Mouse (Mus musculus) hindbrain, postnatal 0 days (tissue): ENCODE data around the gene Pax9. TPM values are rescaled to one million over a fixed set of nuclear protein-coding genes. Genes with fewer than 3 reads are reported as not detected.
A peak's percentile ranks its signal among the peaks of the same experiment; 100 is the strongest.

ENCODE experiments used
- ATAC-seq: fragments of 200-750 bp; cut with Nextera tagmentation; 2 replicates; pipeline ENCODE4 v1.8.0; 2017; ENCODE audit warnings: mild to moderate bottlenecking, moderate TSS enrichment, moderate library complexity
- DNase-seq: peaks from one replicate; pipeline ENCODE4 v3.0.0-alpha.2; 2015; ENCODE audit warnings: low spot score
- H3K27ac ChIP-seq: fragments of 300-500 bp; sonication (generic); 2 replicates; pipeline ENCODE4 v1.5.1; 2014; ENCODE audit warnings: mild to moderate bottlenecking
- H3K27me3 ChIP-seq: fragments of 300-500 bp; sonication (generic); 2 replicates; pipeline ENCODE4 v1.6.1; 2014; ENCODE audit warnings: low read length, mixed read lengths; ENCODE audit not compliant: insufficient read depth
- H3K36me3 ChIP-seq: fragments of 300-500 bp; sonication (generic); 2 replicates; pipeline ENCODE4 v1.6.1; 2014; ENCODE audit warnings: low read length, mixed read lengths; ENCODE audit not compliant: insufficient read depth
- H3K4me1 ChIP-seq: fragments of 300-500 bp; sonication (generic); 2 replicates; pipeline ENCODE4 v1.6.1; 2014; ENCODE audit warnings: antibody characterized with exemption, low read length, mixed read lengths; ENCODE audit not compliant: insufficient read depth
- H3K4me2 ChIP-seq: fragments of 300-500 bp; sonication (generic); 2 replicates; pipeline ENCODE4 v1.6.1; 2014; ENCODE audit warnings: low read depth, mild to moderate bottlenecking, low read length, moderate library complexity, mixed read lengths
- H3K4me3 ChIP-seq: fragments of 300-500 bp; sonication (generic); 2 replicates; pipeline ENCODE4 v1.5.1; 2014; ENCODE audit warnings: low read length
- H3K9ac ChIP-seq: fragments of 300-500 bp; sonication (generic); replicated peaks from 2 replicates; pipeline ENCODE4 v1.6.1; 2014; ENCODE audit warnings: mild to moderate bottlenecking, low read length, moderate library complexity, mixed read lengths
- H3K9me3 ChIP-seq: fragments of 300-500 bp; sonication (generic); 2 replicates; pipeline ENCODE4 v1.6.1; 2016; ENCODE audit warnings: low read length, mixed read lengths
- CTCF ChIP-seq: IDR thresholded peaks from 2 replicates; pipeline ENCODE4 v1.5.1; 2016; ENCODE audit warnings: antibody characterized with exemption, control low read depth, low read depth
- WGBS: fragments of 180-500 bp; shearing (Covaris S2); extraction: QIAGEN DNeasy Blood & Tissue Kit; methylation state at CpG from one replicate; pipeline ENCODE4 v1.1.7; 2014; 5-methylcytosine and 5-hydroxymethylcytosine counted together
- polyA plus RNA-seq: library from polyadenylated mRNA; unstranded; fragments of >200 nt; fragmentation: Nextera tagmentation; extraction: Ambion mirVana; gene quantifications from 2 replicates; pipeline ENCODE4 v1.2.1, GENCODE M21; 2015
- total RNA-seq: library from RNA; depleted of rRNA; stranded (reverse); fragments of >200 nt; gene quantifications from 2 replicates; pipeline ENCODE4 v1.2.3, GENCODE M21; 2014

Pax9 gene
- total and polyA plus RNA-seq, 2 experiments from 2014 or later, result not detected

- no peak overlapping the region for H3K4me2 ChIP-seq
- ATAC-seq, result no peak
These were observed 5.6 kb downstream of the Pax9 start for GRCm38 (mm10) chr12:56697011-56697740.

DNA sequence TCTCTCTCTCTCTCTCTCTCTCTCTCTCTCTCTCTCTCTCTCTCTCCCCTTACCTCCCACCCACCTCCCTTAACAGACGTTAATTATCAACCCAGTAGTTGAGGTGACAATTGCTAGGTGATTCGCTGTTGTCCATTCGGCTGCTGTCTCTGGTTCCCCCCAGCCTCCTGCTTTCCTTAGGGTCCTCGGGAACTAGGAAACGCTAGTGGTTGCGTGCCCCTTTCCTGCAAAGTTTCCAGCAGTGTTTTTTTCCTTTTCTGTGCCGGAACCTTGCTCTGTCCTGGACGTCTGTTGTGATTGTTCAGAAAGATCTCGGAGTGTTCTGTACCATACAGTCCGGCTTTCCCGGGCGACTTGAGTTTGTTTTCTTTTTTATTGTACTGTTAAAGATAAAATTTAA is 6.2 kb downstream of the Pax9 start:
- no peak for DNase-seq
- Histone ChIP-seq H3K4me3 (no peak overlapping the region), H3K9me3 (no peaks in the 10 kb centered on the region), H3K36me3 (no peaks in the 10 kb centered on the region), H3K27ac (no peak overlapping the region), H3K9ac (no peak overlapping the region), H3K27me3 (peaks cover 93% of the 10 kb centered on the region), H3K4me1 (no peaks in the 10 kb centered on the region), H3K4me2 (no peak overlapping the region)
- no peak for ATAC-seq
- no peak for TF ChIP-seq CTCF
- 2% methylated on average over 12 of the region's 12 CpGs for WGBS

More at GRCm38 (mm10) chr12:56697011-56697740, 5.6 kb downstream of the Pax9 start:
- Histone ChIP-seq H3K4me3 (peak overlapping the region; percentile 15), H3K36me3 (no peaks in the 10 kb centered on the region), H3K27me3 (peaks cover 93% of the 10 kb centered on the region), H3K9ac (no peak overlapping the region), H3K9me3 (no peaks in the 10 kb centered on the region), H3K4me1 (no peaks in the 10 kb centered on the region), H3K27ac (no peak overlapping the region)
- DNase-seq, result no peak
- WGBS, result under 1% methylated on average over 36 of the region's 36 CpGs
- TF ChIP-seq CTCF, result no peak

DNA sequence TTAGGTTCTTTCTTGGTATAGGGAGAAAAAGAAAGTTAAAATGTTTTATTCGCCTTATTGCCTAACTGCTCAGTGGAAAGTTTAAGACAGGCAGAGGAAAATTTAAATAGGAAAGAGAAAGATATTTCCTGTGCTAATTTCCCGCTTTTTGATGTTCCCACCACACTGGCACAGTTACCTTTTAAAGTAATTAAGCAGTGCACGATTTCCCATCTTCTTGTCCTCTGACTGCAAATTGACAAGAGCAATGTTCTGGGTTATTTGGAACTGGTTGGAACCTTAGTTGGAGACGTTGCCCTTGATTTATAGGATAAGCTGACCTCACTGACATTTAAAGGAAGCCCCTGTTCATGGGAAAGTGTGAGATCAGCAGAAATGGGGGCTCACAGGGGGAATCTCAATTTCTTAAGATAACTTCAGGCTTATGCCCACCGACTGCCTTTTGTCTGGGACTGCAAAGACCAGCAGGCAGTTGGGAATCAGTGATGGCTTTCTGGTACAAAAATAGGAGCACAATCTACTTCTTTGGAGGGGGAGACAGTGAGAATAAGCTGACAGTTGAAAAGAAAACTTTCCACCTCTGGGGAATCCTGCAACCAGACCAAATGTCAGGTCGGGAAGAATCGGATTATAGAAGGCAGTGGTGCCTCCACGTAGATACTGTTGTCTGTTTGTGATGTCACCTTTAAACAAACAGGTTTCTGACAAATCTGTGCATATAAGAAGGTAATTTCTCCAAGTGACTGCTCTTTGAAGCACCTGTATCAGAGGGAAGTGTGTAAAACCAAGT is 6.8 kb downstream of the Pax9 start:
- ATAC-seq, result no peak
- no peak for DNase-seq
- Histone ChIP-seq H3K36me3 (no peaks in the 10 kb centered on the region), H3K27me3 (peaks cover 90% of the 10 kb centered on the region), H3K9ac (no peak overlapping the region), H3K9me3 (no peaks in the 10 kb centered on the region), H3K4me2 (no peak overlapping the region), H3K4me3 (no peak overlapping the region), H3K27ac (no peak overlapping the region), H3K4me1 (no peaks in the 10 kb centered on the region)
- 4% methylated on average over 8 of the region's 8 CpGs for WGBS
- TF ChIP-seq CTCF, result no peak

- Histone ChIP-seq H3K36me3 (no peaks in the 10 kb centered on the region), H3K9me3 (no peaks in the 10 kb centered on the region), H3K27me3 (peaks cover 89% of the 10 kb centered on the region), H3K27ac (no peak overlapping the region), H3K4me1 (no peaks in the 10 kb centered on the region), H3K9ac (no peak overlapping the region), H3K4me3 (no peak overlapping the region), H3K4me2 (no peak overlapping the region)
- no peak for ATAC-seq
- no peak for DNase-seq
- 16% methylated on average over 3 of the region's 3 CpGs for WGBS
- no peak for TF ChIP-seq CTCF
These were observed 7.8 kb downstream of the Pax9 start for GRCm38 (mm10) chr12:56699351-56699750.

DNA sequence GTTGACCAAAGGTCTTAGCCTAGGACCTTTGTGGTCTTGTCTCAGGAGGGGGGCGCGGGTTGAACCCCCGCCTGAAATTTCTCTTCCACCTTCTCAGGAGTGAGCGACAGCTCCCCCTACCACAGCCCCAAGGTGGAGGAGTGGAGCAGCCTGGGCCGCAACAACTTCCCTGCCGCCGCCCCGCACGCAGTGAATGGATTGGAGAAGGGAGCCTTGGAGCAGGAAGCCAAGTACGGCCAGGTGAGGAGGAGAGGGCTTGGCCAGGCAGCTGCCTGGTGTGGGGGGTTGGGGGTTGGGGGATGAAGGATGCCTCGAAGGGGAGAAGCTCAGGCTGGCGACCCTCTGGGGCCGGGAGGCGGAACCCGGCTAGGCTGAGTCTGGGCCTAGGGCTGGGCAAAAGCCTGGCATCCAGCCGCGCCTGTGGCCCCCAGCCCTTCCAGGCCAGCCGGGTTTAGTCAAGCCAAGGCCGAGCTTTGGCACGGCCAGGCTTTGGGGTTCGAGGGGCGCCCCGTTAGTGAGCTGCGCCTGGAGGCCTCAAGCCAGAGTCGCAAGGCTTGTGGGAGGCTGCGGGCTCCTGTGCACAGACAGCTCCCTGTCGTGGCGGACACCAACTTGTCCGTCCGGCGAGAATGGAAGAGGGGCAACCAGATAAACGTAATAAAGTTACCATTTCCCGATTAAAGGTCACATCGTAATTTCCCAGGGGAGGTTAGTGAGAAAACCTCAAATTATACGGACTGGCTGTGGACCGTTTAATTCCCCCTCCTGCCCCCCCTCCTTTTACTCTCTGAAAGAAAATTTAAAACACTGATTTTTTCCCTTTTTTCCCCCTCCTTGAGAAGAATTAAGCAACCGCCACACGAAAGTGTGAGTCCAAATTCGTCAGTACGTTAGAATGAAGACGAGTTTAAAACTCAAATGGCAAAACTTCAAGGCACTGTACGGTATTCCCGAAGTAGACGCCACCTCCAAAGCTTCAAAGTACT is 8.6 kb downstream of the Pax9 start:
- DNase-seq, result no peak
- 6% methylated on average over 44 of the region's 44 CpGs for WGBS

DNA sequence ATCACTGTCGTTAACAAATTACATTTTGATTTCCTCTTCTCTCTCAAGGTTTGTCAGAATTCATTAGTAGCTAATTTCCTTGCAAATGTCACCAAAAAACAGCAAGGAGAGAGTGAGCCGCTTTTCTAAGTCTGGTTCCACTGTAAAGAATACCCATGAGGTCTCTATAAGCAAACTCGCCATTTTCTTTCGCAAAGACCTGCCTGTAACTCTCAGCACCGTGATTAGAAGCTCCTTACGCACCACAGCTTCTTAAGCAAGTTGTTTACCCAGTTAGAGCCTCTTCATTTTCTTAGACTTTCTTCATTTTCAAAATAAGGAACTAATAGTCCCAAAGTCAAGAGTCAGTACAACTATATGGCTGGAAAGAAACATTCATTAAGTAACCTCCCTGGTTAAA is 9.4 kb downstream of the Pax9 start:
- H3K4me1 ChIP-seq, result no peaks in the 10 kb centered on the region
- H3K36me3 ChIP-seq, result no peaks in the 10 kb centered on the region
- no peak overlapping the region for H3K4me2 ChIP-seq
- ATAC-seq, result no peak
- DNase-seq, result no peak
- H3K27me3 ChIP-seq, result peaks cover 87% of the 10 kb centered on the region
- no peak overlapping the region for H3K4me3 ChIP-seq
- H3K9me3 ChIP-seq, result no peaks in the 10 kb centered on the region
- H3K9ac ChIP-seq, result no peak overlapping the region
- no peak overlapping the region for H3K27ac ChIP-seq
- 10% methylated on average over 6 of the region's 6 CpGs for WGBS
- no peak for TF ChIP-seq CTCF

More for the DNA sequence above, 8.6 kb downstream of the Pax9 start:
- Histone ChIP-seq H3K27ac (no peak overlapping the region), H3K36me3 (no peaks in the 10 kb centered on the region), H3K4me2 (no peak overlapping the region), H3K9ac (no peak overlapping the region), H3K9me3 (no peaks in the 10 kb centered on the region), H3K4me1 (no peaks in the 10 kb centered on the region), H3K27me3 (peaks cover 88% of the 10 kb centered on the region), H3K4me3 (no peak overlapping the region)
- no peak for TF ChIP-seq CTCF
- ATAC-seq, result no peak
